Mouse (Mus musculus) macrophage (primary cell): Measurements from ENCODE around the gene Taf5l. TPM values are rescaled to one million over a fixed set of nuclear protein-coding genes. Genes with fewer than 3 reads are reported as not detected.
"Not testable (repeated sequence)": the region's sequence is repeated elsewhere in the genome, so short reads cannot be mapped to it uniquely, and the experiment has no call there.

ENCODE experiments used
- H3K27ac ChIP-seq: fragments of 350-480 bp; formaldehyde crosslinking; 2 replicates; pipeline ENCODE4 v1.9.0; 2021
- H3K36me3 ChIP-seq: fragments of 350-480 bp; formaldehyde crosslinking; 2 replicates; pipeline ENCODE4 v1.9.0; 2021; ENCODE audit errors: inconsistent target
- H3K4me3 ChIP-seq: fragments of 350-480 bp; formaldehyde crosslinking; 2 replicates; pipeline ENCODE4 v1.9.0; 2021; ENCODE audit errors: inconsistent target
- H3K79me2 ChIP-seq: fragments of 350-480 bp; formaldehyde crosslinking; 2 replicates; pipeline ENCODE4 v1.9.0; 2021; ENCODE audit errors: inconsistent target
- WGBS: methylation state at CpG from one replicate; pipeline ENCODE4 v1.1.7; 2026; ENCODE audit warnings: inconsistent platforms; ENCODE audit not compliant: missing documents; 5-methylcytosine and 5-hydroxymethylcytosine counted together
- polyA plus RNA-seq: library from polyadenylated mRNA; stranded (reverse); fragments of 250-400 nt; gene quantifications from 3 replicates; pipeline ENCODE4 v1.2.4, GENCODE M21; 2018; ENCODE audit warnings: inconsistent platforms

The Taf5l gene
- polyA plus RNA-seq, 1 experiment from 2014 or later: 10.7 TPM

- Histone ChIP-seq H3K36me3 (peaks cover 44% of the 10 kb centered on the region), H3K27ac (no peak overlapping the region), H3K4me3 (no peak overlapping the region), H3K79me2 (no peaks in the 10 kb centered on the region)
- 94% methylated on average over 7 of the region's 7 CpGs for WGBS
Measured at GRCm38 (mm10) chr8:124038121-124038520, 16.9 kb upstream of the Taf5l start.

DNA sequence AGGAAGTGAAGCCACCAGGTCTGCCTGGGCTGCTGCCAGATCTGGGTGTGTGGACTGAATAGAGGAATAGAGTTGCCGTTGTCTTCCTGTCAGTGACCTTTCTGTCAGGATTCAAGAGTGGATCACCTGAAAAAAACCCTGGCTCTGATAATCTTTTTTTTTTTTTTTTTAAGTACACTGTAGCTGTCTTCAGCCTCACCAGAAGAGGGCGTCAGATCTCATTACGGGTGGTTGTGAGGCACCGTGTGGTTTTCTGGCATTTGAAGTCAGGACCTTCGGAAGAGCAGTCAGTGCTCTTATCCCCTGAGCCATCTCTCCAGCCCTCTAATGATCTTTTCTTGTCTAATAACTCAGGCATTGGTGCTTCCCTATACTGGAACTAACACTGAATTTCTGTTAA is 12.2 kb upstream of the Taf5l start:
- WGBS: 63% methylated on average over 5 of the region's 5 CpGs
- Histone ChIP-seq H3K4me3 (no peak overlapping the region), H3K27ac (no peak overlapping the region), H3K79me2 (no peaks in the 10 kb centered on the region), H3K36me3 (peaks cover 49% of the 10 kb centered on the region)

DNA sequence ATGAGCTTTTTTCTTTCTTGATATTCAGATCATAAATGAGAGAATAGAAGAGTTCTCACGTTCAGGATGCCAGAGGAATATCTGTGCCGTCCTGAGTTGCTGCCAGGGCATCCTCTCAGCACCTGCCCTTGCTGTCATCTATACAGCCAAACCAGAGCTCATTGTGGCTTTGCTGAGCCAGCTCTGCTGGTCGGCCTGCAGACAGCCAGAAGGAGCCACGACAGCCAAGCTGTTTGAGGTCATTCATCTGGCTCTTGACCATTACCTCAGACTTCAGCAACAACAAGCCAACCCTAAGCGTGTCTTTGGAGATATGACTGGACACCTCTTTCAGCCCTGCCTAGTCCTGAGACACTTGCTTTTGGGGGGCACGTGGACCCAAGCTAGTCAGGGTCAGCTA is 6.6 kb upstream of the Taf5l start:
- H3K4me3 ChIP-seq: no peak overlapping the region
- WGBS: 94% methylated on average over 6 of the region's 6 CpGs
- H3K36me3 ChIP-seq: peaks cover 30% of the 10 kb centered on the region

GRCm38 (mm10) chr8:124026265-124026664 is 5.1 kb upstream of the Taf5l start:
- Histone ChIP-seq H3K79me2 (peaks cover 25% of the 10 kb centered on the region), H3K36me3 (peaks cover 30% of the 10 kb centered on the region)
- WGBS: 94% methylated on average over 2 of the region's 2 CpGs
- not testable (repeated sequence) for H3K4me3 ChIP-seq, H3K27ac ChIP-seq

More for the DNA sequence above, 6.6 kb upstream of the Taf5l start:
- Histone ChIP-seq H3K27ac (no peak overlapping the region), H3K79me2 (peaks cover 10% of the 10 kb centered on the region)

DNA sequence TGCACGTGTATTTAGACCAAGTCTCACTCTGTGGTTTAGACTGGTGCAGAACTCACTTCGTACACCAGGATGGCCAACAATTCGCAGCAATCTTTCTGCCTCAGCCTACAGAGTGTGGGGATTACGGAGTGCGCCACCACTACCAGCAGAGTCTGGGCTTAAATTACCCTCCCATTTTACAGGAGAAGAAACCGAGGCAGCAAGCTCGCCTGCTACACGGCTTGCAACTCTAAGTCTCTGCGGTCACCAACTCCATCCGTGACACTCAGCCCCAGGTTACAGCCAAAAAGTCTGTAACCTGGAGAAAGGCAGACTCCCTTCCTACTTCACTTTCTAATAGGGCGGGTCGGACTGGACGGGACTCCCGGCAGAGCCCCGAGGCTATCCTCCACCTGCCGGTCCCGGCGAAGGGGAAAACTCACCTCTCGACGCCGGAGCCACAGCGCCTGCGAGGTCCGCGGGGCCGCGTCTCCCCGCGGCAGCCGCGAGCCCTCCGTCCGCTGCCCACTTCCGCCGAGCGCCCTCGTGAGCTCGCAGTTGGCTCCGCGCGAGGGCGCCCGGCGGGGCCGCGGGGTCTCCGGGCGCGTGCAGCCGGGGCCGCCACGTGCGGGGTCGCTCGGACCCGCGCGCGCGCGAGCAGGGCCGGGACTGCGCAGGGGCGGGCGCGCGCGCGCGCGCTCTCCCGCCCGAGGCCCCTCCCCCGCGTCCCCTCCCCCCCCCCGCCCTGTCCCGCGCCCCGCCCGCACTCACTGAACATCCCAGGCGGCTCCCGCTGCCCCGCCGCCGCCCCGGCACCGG is 559 bp downstream of the Taf5l start:
- H3K79me2 ChIP-seq: peaks cover 75% of the 10 kb centered on the region

GRCm38 (mm10) chr8:124019782-124020181 is 1.4 kb downstream of the Taf5l start:
- H3K36me3 ChIP-seq: no peaks in the 10 kb centered on the region; the same call in 1 of the 2 replicates

More for the DNA sequence above, 559 bp downstream of the Taf5l start:
- peak overlapping the region; percentile 72 for H3K4me3 ChIP-seq
- peak overlapping the region; percentile 24; the same call in 1 of the 2 replicates for H3K27ac ChIP-seq
- H3K36me3 ChIP-seq: no peaks in the 10 kb centered on the region; the same call in 1 of the 2 replicates
- WGBS: under 1% methylated on average over 65 of the region's 87 CpGs

DNA sequence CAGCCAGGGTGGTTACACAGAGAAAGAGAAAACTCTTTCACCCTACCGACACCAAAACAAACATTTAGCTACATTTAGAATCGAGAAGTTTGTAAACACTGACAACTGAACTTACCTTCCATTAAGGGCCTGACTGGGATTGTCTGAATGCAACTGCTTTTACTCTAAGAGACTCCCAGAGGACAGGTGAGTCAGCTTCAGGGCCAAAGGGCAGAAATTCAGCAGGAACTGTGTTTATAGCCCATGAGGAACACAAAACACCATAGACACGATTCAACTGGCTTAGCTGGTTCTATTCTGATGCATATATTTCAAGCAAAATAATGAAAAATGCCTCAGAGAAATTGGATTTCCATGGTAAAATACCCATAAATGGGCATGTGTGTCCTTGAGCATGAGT is 6.4 kb downstream of the Taf5l start:
- H3K79me2 ChIP-seq: peaks cover 99% of the 10 kb centered on the region
- H3K4me3 ChIP-seq: no peak overlapping the region
- WGBS: 78% methylated on average over 3 of the region's 3 CpGs
- H3K36me3 ChIP-seq: no peaks in the 10 kb centered on the region
- H3K27ac ChIP-seq: no peak overlapping the region

More at GRCm38 (mm10) chr8:124019782-124020181, 1.4 kb downstream of the Taf5l start:
- Histone ChIP-seq H3K4me3 (peak overlapping the region; percentile 72), H3K79me2 (peaks cover 83% of the 10 kb centered on the region), H3K27ac (no peak overlapping the region)
- 25% methylated on average over 13 of the region's 13 CpGs for WGBS

DNA sequence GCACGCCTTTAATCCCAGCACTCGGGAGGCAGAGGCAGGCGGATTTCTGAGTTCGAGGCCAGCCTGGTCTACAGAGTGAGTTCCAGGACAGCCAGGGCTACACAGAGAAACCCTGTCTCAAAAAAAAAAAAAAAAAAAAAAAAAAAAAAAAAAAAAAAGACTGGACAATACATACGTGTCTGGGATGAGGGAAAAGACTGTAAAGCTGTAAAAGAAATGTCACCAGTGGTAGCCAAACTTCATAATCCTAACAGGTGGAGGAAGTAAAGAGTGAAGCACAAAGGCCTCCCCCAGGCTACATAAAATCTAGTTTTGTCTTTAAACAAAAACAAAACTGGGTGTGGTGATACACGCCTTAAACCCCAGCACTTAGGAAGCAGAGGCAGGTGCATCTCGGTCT is 6.9 kb downstream of the Taf5l start:
- H3K79me2 ChIP-seq: peaks cover 97% of the 10 kb centered on the region
- WGBS: 93% methylated on average over 3 of the region's 7 CpGs
- not testable (repeated sequence) for H3K36me3 ChIP-seq, H3K27ac ChIP-seq, H3K4me3 ChIP-seq

DNA sequence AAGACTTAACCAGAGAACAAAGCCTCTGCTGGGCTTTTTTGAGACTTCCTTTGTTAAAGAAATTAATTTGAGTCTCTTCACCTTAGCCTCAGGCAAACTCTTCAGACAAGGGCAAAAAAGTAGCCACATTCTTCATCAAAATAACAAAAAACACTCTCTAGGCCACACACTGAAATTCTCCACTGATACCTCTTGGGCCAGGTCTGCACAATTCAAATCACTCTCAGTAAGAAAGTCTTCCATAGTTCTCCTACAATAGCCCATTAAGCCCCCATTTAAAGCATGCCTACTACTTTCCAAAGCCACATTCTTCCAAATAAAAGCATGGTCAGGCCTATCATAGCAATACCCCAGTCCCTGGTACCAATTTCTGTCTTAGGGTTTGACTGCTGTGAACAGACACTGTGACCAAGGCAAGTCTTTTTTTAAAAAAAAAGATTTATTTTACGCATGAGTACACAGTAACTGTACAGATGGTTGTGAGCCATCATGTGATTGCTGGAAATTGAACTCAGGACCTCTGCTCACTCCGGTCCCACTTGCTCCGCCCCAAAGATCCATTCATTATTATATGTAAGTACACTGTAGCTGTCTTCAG is 9.1 kb downstream of the Taf5l start:
- 95% methylated on average over 3 of the region's 3 CpGs for WGBS
- no peak overlapping the region for H3K27ac ChIP-seq
- peaks cover 75% of the 10 kb centered on the region for H3K79me2 ChIP-seq
- H3K36me3 ChIP-seq: peaks cover 12% of the 10 kb centered on the region; the same call in 1 of the 2 replicates
- no peak overlapping the region for H3K4me3 ChIP-seq

- H3K4me3 ChIP-seq: no peak overlapping the region
- WGBS: 96% methylated on average over 3 of the region's 3 CpGs
- peaks cover 70% of the 10 kb centered on the region for H3K79me2 ChIP-seq
- H3K36me3 ChIP-seq: peaks cover 17% of the 10 kb centered on the region; the same call in 1 of the 2 replicates
- H3K27ac ChIP-seq: no peak overlapping the region
Measured at GRCm38 (mm10) chr8:124011580-124011979, 9.6 kb downstream of the Taf5l start.

DNA sequence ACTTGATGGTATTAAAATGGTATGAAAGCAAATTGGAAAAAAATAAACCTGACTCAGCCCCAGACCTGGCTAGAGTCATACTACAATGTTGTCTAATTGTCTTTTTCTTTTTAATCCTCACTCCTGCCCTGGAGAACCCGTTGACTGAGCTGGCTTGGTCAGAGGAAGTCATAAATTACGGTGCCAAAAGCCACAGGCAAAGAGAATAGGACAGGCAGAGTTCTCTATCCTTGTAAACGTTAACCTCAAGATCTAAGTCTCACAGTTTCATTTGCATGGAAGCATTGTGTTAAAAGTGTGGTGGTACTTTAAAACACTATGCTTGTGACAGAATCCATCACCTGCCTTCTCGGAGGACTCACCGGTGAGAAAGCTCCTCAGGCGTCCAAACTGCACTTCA is 13.4 kb downstream of the Taf5l start:
- peaks cover 33% of the 10 kb centered on the region for H3K79me2 ChIP-seq
- WGBS: 21% methylated on average over 6 of the region's 6 CpGs
- peaks cover 53% of the 10 kb centered on the region for H3K36me3 ChIP-seq
- H3K4me3 ChIP-seq: no peak overlapping the region
- H3K27ac ChIP-seq: no peak overlapping the region

DNA sequence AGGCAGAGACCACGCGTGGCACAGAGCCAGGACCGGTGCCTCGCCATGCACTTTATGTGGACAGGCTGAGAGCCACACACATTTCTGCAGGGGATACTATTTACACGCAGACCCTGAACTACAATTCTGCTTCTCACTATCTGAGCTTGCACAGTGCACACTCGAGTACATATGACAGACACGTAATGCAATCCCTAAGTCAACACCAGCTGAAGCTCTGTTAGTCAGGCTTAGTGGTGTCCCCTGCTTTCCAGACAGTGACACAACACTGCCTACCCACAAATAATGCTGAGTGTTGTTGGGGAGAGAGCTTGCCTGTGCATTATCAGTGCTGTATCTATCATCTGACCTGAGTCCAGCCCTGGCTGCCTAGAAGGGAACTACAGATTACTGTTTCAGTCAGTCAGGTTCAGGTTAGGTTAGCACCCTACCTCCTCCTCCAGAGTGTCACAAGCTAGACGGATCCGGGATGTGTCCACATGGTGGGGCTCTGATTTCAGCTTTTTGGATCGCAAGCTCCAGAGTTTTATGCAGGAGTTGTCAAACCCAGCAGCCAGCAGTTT is 18.6 kb downstream of the Taf5l start:
- no peak overlapping the region for H3K27ac ChIP-seq
- no peak overlapping the region for H3K4me3 ChIP-seq
- peaks cover 60% of the 10 kb centered on the region for H3K36me3 ChIP-seq
- WGBS: 94% methylated on average over 10 of the region's 10 CpGs
- peaks cover 22% of the 10 kb centered on the region; the same call in 1 of the 2 replicates for H3K79me2 ChIP-seq

DNA sequence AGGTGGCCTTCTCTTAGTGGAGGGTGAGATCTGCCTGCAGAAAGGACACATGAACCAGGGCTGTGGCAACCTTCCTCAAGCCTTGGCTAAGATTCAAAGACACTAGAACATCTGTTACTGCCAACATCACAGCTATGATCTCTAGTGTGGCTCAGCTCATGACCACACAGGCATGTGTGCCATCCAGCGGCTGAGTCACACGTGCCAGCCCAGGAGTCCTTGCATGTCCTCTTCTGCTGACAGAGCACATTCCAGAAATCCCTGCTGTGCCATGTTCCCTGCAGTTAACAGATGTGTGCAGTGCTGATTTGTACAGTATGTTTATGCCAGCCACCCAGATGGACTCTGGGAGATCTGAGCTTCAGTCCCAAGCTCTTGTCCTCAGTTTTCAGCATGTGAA is 21.6 kb downstream of the Taf5l start:
- Histone ChIP-seq H3K4me3 (no peak overlapping the region), H3K36me3 (peaks cover 50% of the 10 kb centered on the region), H3K79me2 (peaks cover 22% of the 10 kb centered on the region; the same call in 1 of the 2 replicates), H3K27ac (no peak overlapping the region)
- 95% methylated on average over 2 of the region's 2 CpGs for WGBS

GRCm38 (mm10) chr8:123993997-123994396 is 27.2 kb downstream of the Taf5l start:
- Histone ChIP-seq H3K36me3 (peaks cover 18% of the 10 kb centered on the region), H3K79me2 (peaks cover 2% of the 10 kb centered on the region; the same call in 1 of the 2 replicates), H3K27ac (no peak overlapping the region), H3K4me3 (no peak overlapping the region)
- 97% methylated on average over 3 of the region's 3 CpGs for WGBS

DNA sequence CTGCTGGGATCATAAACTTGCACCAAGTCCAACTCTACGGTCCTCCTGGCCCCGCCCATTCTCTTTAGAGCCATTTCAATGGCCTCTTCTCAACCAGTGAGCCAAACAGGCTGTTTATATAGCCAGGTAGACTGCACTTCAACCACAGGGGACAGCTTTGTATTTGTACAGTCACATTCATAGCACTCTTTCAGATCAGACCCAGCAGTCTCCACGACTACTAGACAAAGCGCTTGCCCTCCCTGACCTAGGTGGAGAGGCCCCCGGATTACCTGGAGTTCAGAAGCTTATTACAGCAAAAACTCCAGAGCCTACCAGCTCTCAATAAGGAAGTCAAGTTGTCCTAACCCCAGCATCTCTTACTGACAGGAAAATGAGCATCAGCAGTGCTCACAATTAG is 27.6 kb downstream of the Taf5l start:
- 98% methylated on average over 5 of the region's 5 CpGs for WGBS
- Histone ChIP-seq H3K4me3 (no peak overlapping the region), H3K27ac (no peak overlapping the region), H3K36me3 (peaks cover 18% of the 10 kb centered on the region), H3K79me2 (no peaks in the 10 kb centered on the region)
